Mouse (Mus musculus): ENCODE measurements around the gene Specc1.

DNA sequence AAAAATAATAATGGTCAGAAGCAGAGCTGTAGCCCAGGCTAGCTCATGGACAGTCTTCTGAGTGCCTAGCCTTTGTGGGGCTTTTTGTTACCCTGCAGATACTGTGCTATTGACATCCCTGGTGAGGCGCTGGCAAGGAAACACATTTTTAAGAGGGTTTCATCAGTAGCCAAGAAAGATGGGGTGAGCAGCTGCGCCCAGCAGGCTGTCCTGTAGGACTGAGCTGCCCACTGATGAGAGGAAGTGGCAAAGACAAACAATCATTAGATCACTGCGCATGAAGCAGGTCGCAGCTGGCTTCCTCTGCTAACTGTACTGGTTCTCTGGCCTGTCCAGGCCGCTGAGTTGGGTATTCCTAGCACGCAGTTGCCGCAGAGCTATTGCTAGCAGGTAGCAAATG, 307.0 kb downstream of the Specc1 start:
- no peak for TF ChIP-seq POLR2A (IDR thresholded peaks at IDR 0.05; ENCODE audit: control insufficient read depth in 1 of 2, insufficient read depth in 1 of 2, low read depth in 1 of 2, low read length in 2 of 2, poor library complexity in 1 of 2)
- TF ChIP-seq CTCF (IDR thresholded peaks at IDR 0.05 in 2 of 3, conservative IDR thresholded peaks at IDR 0.05 in 1 of 3; ENCODE audit: control insufficient read depth in 1 of 3, insufficient read depth in 1 of 3, low read depth in 2 of 3, low read length in 3 of 3, poor library complexity in 1 of 3, severe bottlenecking in 1 of 3), result no peak
- TF ChIP-seq HCFC1 (IDR thresholded peaks at IDR 0.05; ENCODE audit: low read depth, low read length), result no peak
- TF ChIP-seq MXI1 (IDR thresholded peaks at IDR 0.05; ENCODE audit: low read depth, low read length), result no peak
- TF ChIP-seq MAFK (IDR thresholded peaks at IDR 0.05; ENCODE audit: borderline replicate concordance, low read depth, low read length), result no peak
- TF ChIP-seq ZC3H11A (IDR thresholded peaks at IDR 0.05; ENCODE audit: low read depth, low read length), result no peak
- TF ChIP-seq ZKSCAN1 (IDR thresholded peaks at IDR 0.05; ENCODE audit: low read depth, low read length), result no peak
- no peak for TF ChIP-seq BHLHE40 (IDR thresholded peaks at IDR 0.05; ENCODE audit: borderline replicate concordance, low read depth, low read length)
- no peak for TF ChIP-seq SIN3A (IDR thresholded peaks at IDR 0.05; ENCODE audit: low read length)
